Mouse (Mus musculus) ovary, postnatal 10 days (tissue): ENCODE measurements around the gene Col9a2.

Experiments used
- DNase-seq: peaks from one replicate; pipeline ENCODE4 v3.0.0; 2022; ENCODE audit warnings: low spot score

Gene Col9a2

DNA sequence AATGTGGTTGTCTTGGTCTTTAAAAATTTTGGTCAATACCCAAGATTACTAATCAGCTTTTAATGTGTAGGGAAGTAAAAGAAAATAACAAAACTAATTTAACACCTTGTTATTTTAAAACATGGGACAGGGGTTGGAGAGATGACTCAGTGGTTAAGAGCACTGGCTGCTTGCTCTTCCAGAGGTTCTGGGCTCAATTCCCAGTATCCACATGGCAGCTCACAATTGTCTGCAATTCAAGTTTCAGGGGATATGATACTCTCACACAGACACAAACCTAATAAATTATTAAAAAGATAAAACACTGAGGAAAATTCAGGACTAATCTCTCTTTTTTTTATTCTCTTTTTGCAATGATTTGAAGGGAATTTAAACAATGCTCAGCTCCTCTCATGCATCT, 45.3 kb downstream of the Col9a2 start:
- DNase-seq = no peak

DNA sequence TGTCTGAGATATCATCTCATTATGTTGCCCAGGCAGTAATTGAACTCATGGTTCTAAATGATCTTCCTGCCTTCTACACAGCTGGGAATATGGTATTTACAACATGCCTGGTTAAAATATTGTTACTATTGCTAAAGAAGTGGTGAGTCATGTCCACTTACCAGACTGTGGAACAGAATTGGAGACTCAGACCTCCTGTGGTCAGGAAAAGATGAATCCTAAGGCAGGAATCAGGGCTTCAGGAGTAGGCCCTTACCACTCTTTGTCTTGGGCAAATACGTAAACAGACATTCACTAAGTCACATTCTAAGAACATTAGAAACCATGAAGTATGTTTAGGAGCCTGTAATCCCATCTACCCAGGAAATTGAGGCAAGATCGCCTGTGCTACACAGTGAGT, 49.5 kb downstream of the Col9a2 start:
- no peak for DNase-seq

DNA sequence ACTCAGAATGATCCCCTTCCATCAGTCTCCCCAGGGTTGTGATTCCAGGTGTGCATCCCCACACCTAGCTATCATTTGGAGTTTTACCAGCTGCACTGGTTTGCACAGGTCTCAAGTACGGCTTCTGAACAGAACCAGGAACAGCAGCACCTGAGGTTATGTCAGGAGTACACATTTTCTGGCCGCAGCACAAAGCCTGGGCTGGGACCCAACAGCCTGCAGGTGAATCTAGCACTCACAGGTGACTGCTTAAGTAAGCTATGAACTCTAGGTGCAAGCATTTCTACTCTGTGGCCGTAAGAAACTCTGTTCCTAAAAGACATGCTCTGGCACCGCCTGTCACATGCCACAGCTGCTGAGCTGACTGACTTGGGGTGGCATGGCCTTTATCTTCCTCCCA, 51.0 kb downstream of the Col9a2 start:
- DNase-seq = no peak

DNA sequence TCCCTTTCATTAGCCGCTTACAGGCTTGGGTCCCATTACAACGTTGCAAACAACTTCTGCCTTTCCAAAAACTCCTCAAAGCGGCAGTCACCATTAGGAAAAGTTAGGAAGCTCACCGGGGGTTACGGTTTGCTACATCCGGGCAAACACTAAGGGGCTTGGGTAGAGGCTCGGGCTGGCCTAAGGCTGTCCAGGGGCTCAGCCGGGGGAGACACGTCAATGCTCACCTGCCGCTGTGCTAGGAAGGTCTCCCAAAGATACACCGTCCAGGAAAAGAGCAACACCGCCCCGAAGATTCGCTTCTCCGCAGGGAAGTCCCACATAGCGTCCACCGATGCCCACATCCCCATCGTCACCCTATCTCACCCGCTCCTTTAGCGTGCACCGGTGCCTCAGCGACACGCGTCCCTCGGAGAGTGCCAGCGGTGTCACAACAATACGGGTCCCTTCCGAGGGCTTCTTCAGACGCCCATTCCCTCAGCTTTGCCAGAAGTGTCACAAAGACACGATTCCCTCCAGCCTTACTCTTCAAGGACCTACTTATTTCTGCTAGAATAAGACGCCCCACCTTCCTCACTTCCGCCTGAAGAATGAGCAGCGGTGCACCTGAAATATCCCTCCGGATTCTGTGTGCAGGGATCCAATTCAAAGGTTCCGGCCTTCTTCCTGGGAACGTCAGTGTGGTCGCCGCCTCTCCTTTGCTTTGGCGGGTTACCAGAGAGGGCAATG, 58.6 kb downstream of the Col9a2 start, which contains the start of gene Zmpste24:
Zmpste24 (minus strand) TSS at position 592 of the 729 bp plus-strand sequence.
- DNase-seq = peak; percentile 72

DNA sequence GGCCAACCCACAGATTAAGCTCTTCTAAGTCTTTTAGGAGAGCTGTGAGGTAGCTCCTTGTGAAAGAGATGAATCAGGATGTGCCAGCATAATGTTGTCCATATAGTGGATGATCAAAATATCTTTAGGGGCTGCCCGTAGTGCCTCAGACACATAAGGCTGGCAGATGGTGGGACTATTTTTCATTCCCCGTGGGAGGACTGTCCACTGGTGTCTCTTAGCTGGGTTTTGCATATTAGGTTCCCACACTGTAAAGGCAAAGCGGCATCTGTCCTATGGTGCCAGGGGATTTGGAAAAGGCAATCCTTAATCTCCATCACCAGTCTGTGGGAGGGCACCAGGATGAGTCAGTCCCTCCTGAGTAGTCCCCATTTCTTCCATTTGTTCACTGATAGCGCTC, 64.1 kb downstream of the Col9a2 start:
- DNase-seq = no peak
